Mouse (Mus musculus) megakaryocyte progenitor cell, adult 5-6 weeks (primary cell): Measurements from ENCODE around the gene Matk. TPM values are rescaled to one million over a fixed set of nuclear protein-coding genes. Genes with fewer than 3 reads are reported as not detected.

Experiments used
- ATAC-seq: replicated peaks from 2 replicates; pipeline ENCODE4 v1.8.0; 2016; ENCODE audit warnings: mild to moderate bottlenecking, moderate TSS enrichment, inconsistent platforms; ENCODE audit not compliant: poor library complexity
- total RNA-seq, 2 experiments: library from RNA; stranded (forward) in 1 of 2; stranded (reverse) in 1 of 2; fragments of 157-497, 149-512 nt in 1 of 2; fragments of 200-1000 nt in 1 of 2; gene quantifications; 2 replicates each; pipeline versions ENCODE4 v1.2.3 to v1.2.4; 2015 to 2017

The Matk gene
- total RNA-seq, 2 experiments from 2014 or later, result 10.2 to 32.7 TPM

- peak; percentile 83 for ATAC-seq
Measured at GRCm38 (mm10) chr10:81285694-81286450, 33.1 kb downstream of the Matk start.

- no peak for ATAC-seq
Measured at GRCm38 (mm10) chr10:81286586-81286985, 33.9 kb downstream of the Matk start.

GRCm38 (mm10) chr10:81287513-81288157, 34.9 kb downstream of the Matk start:
- 0 out of 2 replicates have a peak, but pooled peaks have one; percentile 10 for ATAC-seq

- no peak for ATAC-seq
Measured at GRCm38 (mm10) chr10:81288601-81289000, 35.9 kb downstream of the Matk start.

- ATAC-seq, result peak; percentile 23
Measured at GRCm38 (mm10) chr10:81289278-81289677, 36.5 kb downstream of the Matk start.

GRCm38 (mm10) chr10:81289811-81290210, 37.1 kb downstream of the Matk start:
- no peak for ATAC-seq

- no peak for ATAC-seq
Measured at GRCm38 (mm10) chr10:81290698-81291460, 38.1 kb downstream of the Matk start.

GRCm38 (mm10) chr10:81291511-81292104, 38.9 kb downstream of the Matk start, which contains the start of gene Tjp3:
TSS of gene Tjp3 (minus strand) at chr10:81291581.
- ATAC-seq, result no peak

GRCm38 (mm10) chr10:81292554-81293333, 40.0 kb downstream of the Matk start, which contains the start of gene Pip5k1c:
TSS of gene Pip5k1c (plus strand) at chr10:81292963.
- peak; percentile 76 for ATAC-seq

GRCm38 (mm10) chr10:81293334-81294030, 40.7 kb downstream of the Matk start:
- ATAC-seq, result no peak

- no peak for ATAC-seq
Measured at GRCm38 (mm10) chr10:81294442-81294841, 41.7 kb downstream of the Matk start.

GRCm38 (mm10) chr10:81295185-81295584, 42.5 kb downstream of the Matk start:
- no peak for ATAC-seq

GRCm38 (mm10) chr10:81297246-81297645, 44.5 kb downstream of the Matk start:
- ATAC-seq, result no peak

GRCm38 (mm10) chr10:81297845-81298244, 45.1 kb downstream of the Matk start:
- ATAC-seq, result peak; percentile 57

GRCm38 (mm10) chr10:81298369-81299100, 45.8 kb downstream of the Matk start:
- ATAC-seq, result peak; percentile 58

GRCm38 (mm10) chr10:81299585-81300351, 47.0 kb downstream of the Matk start:
- ATAC-seq, result no peak

- ATAC-seq, result no peak
Measured at GRCm38 (mm10) chr10:81300352-81300907, 47.7 kb downstream of the Matk start.

GRCm38 (mm10) chr10:81301321-81301720, 48.6 kb downstream of the Matk start:
- no peak for ATAC-seq
